Mouse (Mus musculus) cerebral cortex, adult 2 months (tissue): ENCODE results near the gene Ovol2.

ENCODE experiments used
- WGBS: fragments of 180-500 bp; shearing (Covaris S2); methylation state at CpG from one replicate; pipeline ENCODE4 v1.1.7; 2018; 5-methylcytosine and 5-hydroxymethylcytosine counted together

Ovol2 gene

GRCm38 (mm10) chr2:144268446-144269305 lies 63.3 kb downstream of the Ovol2 start:
- 31% methylated on average over 6 of the region's 6 CpGs for WGBS

GRCm38 (mm10) chr2:144267731-144268015 lies 64.3 kb downstream of the Ovol2 start:
- 10% methylated on average over 1 of the region's 1 CpGs for WGBS

GRCm38 (mm10) chr2:144267004-144267730 lies 64.8 kb downstream of the Ovol2 start:
- WGBS: 53% methylated on average over 5 of the region's 5 CpGs

- 57% methylated on average over 4 of the region's 4 CpGs for WGBS
Observed at GRCm38 (mm10) chr2:144265916-144266683, 65.8 kb downstream of the Ovol2 start.

GRCm38 (mm10) chr2:144265120-144265488 lies 66.8 kb downstream of the Ovol2 start:
- WGBS: 57% methylated on average over 3 of the region's 3 CpGs

- 57% methylated on average over 5 of the region's 5 CpGs for WGBS
Observed at GRCm38 (mm10) chr2:144264398-144265119, 67.4 kb downstream of the Ovol2 start.

- 96% methylated on average over 2 of the region's 2 CpGs for WGBS
Observed at GRCm38 (mm10) chr2:144262837-144263236, 69.1 kb downstream of the Ovol2 start.
